Mouse (Mus musculus) adrenal gland, adult 2 months (tissue): Measurements from ENCODE around the gene Tacc3. TPM values are rescaled to one million over a fixed set of nuclear protein-coding genes. Genes with fewer than 3 reads are reported as not detected.

Experiments
- DNase-seq: peaks from one replicate; pipeline ENCODE4 v3.0.0; 2021
- polyA plus RNA-seq: library from polyadenylated mRNA; depleted of rRNA; stranded (reverse); fragments of >200 nt; gene quantifications from 2 replicates; pipeline ENCODE4 v1.2.3, GENCODE M21; 2012
- total RNA-seq, 2 experiments: library from RNA; stranded (reverse); gene quantifications; 2 replicates each; pipeline ENCODE4 v1.2.3; 2021

Tacc3 gene
- total and polyA plus RNA-seq, 3 experiments = 3.6 to 5.4 (median 4.4) TPM

GRCm38 (mm10) chr5:33694848-33695717, 37.2 kb downstream of the Tacc3 start:
- DNase-seq = peak; percentile 28

GRCm38 (mm10) chr5:33695718-33696121, 37.8 kb downstream of the Tacc3 start:
- no peak for DNase-seq

GRCm38 (mm10) chr5:33696430-33696829, 38.5 kb downstream of the Tacc3 start:
- DNase-seq = no peak

GRCm38 (mm10) chr5:33697534-33697933, 39.6 kb downstream of the Tacc3 start:
- DNase-seq = no peak

- DNase-seq = no peak
Observed at GRCm38 (mm10) chr5:33697947-33698512, 40.1 kb downstream of the Tacc3 start.

GRCm38 (mm10) chr5:33698669-33699068, 40.7 kb downstream of the Tacc3 start:
- no peak for DNase-seq

- no peak for DNase-seq
Observed at GRCm38 (mm10) chr5:33700010-33700409, 42.1 kb downstream of the Tacc3 start.

- DNase-seq = no peak
Observed at GRCm38 (mm10) chr5:33701832-33702231, 43.9 kb downstream of the Tacc3 start.

GRCm38 (mm10) chr5:33703999-33704398, 46.1 kb downstream of the Tacc3 start:
- DNase-seq = no peak

GRCm38 (mm10) chr5:33704945-33705611, 47.1 kb downstream of the Tacc3 start:
- no peak for DNase-seq

GRCm38 (mm10) chr5:33705612-33706349, 47.9 kb downstream of the Tacc3 start:
- no peak for DNase-seq

- DNase-seq = no peak
Observed at GRCm38 (mm10) chr5:33706350-33706629, 48.4 kb downstream of the Tacc3 start.

GRCm38 (mm10) chr5:33707163-33707562, 49.2 kb downstream of the Tacc3 start:
- DNase-seq = no peak

- DNase-seq = no peak
Observed at GRCm38 (mm10) chr5:33709037-33709436, 51.1 kb downstream of the Tacc3 start.

- DNase-seq = no peak
Observed at GRCm38 (mm10) chr5:33712550-33712949, 54.6 kb downstream of the Tacc3 start.

- no peak for DNase-seq
Observed at GRCm38 (mm10) chr5:33715182-33715581, 57.3 kb downstream of the Tacc3 start.

GRCm38 (mm10) chr5:33716467-33716866, 58.5 kb downstream of the Tacc3 start:
- no peak for DNase-seq

- DNase-seq = no peak
Observed at GRCm38 (mm10) chr5:33718460-33718859, 60.5 kb downstream of the Tacc3 start.

- DNase-seq = no peak
Observed at GRCm38 (mm10) chr5:33720852-33721490, 63.0 kb downstream of the Tacc3 start.

- DNase-seq = peak; percentile 87
Observed at GRCm38 (mm10) chr5:33721541-33722265, 63.8 kb downstream of the Tacc3 start, which contains the start of gene Fgfr3. Gene Fgfr3 (plus strand): TSS chr5:33721674.
